Comparison of ENCODE assay signal across 8 mouse cellular contexts in genomic region chr3:88145952-88146351, GRCm38 (mm10). TPM values are rescaled to one million over a fixed set of nuclear protein-coding genes. Genes with fewer than 3 reads are reported as not detected.
DNase-seq lines count a peak whose midpoint lies in the region; ATAC-seq lines count a peak whose summit lies in the region.

No protein-coding gene starts in this region.

- H3K9me3 ChIP-seq in intestine, embryonic 16.5 days (ENCODE audit: control insufficient read depth, low read length) = no peaks in the 10 kb centered on the region
- no peaks in the 10 kb centered on the region for H3K9me3 ChIP-seq in midbrain, embryonic 15.5 days

- no peaks in the 10 kb centered on the region for H3K27me3 ChIP-seq in intestine, embryonic 16.5 days (replicated peaks; ENCODE audit: control insufficient read depth, insufficient read depth, low read length)
- H3K27me3 ChIP-seq in midbrain, embryonic 15.5 days (replicated peaks) = peaks cover 2% of the 10 kb centered on the region

- peaks cover 79% of the 10 kb centered on the region for H3K4me1 ChIP-seq in intestine, embryonic 16.5 days (ENCODE audit: control insufficient read depth, insufficient read depth, low read length)
- H3K4me1 ChIP-seq in midbrain, embryonic 15.5 days = peaks cover 85% of the 10 kb centered on the region

- H3K27ac ChIP-seq in intestine, embryonic 16.5 days (ENCODE audit: low read length) = 0 out of 2 replicates have a peak overlapping the region, but pooled peaks have one; percentile 16
- no peak overlapping the region for H3K27ac ChIP-seq in midbrain, embryonic 15.5 days

- no peak overlapping the region for H3K4me3 ChIP-seq in intestine, embryonic 16.5 days (ENCODE audit: low read length)
- H3K4me3 ChIP-seq in midbrain, embryonic 15.5 days = no peak overlapping the region

- ATAC-seq in intestine, embryonic 16.5 days = no peak
- ATAC-seq in midbrain, embryonic 15.5 days (replicated peaks) = no peak

- peak overlapping the region; percentile 79 for H3K4me2 ChIP-seq in intestine, embryonic 16.5 days (ENCODE audit: low read depth, low read length)
- peak overlapping the region; percentile 92; the same call in 1 of the 2 replicates for H3K4me2 ChIP-seq in midbrain, embryonic 15.5 days

- peak; percentile 67 for DNase-seq in cerebellum, adult 9-11 months
- no peak for DNase-seq in cerebellum, postnatal 25 days
- DNase-seq in B cell, adult 2 months = peak; percentile 15 to 25
- DNase-seq in fibroblast of lung, adult 2 months (ENCODE audit: low read depth) = peak; percentile 66
- DNase-seq in urinary bladder, postnatal 10 days (ENCODE audit: low spot score) = no peak
- no peak for DNase-seq in urinary bladder, postnatal 4 days (ENCODE audit: low spot score in 2 of 2)

- 47% methylated on average over 5 of the region's 5 CpGs for WGBS in intestine, embryonic 16.5 days
- WGBS in midbrain, embryonic 15.5 days = 79% methylated on average over 5 of the region's 5 CpGs

- H3K9ac ChIP-seq in intestine, embryonic 16.5 days (ENCODE audit: low read depth, low read length) = peak overlapping the region; percentile 93
- no peak overlapping the region for H3K9ac ChIP-seq in midbrain, embryonic 15.5 days

- H3K36me3 ChIP-seq in intestine, embryonic 16.5 days (ENCODE audit: control insufficient read depth, insufficient read depth, low read length) = no peaks in the 10 kb centered on the region
- H3K36me3 ChIP-seq in midbrain, embryonic 15.5 days (replicated peaks) = no peaks in the 10 kb centered on the region

RNA-seq across cellular contexts. Expression of gene Mef2d, which starts 3.8 kb away (rescaled TPM):
- 13.7 and 23.2 TPM in 2 replicates for polyA plus RNA-seq in intestine, embryonic 16.5 days (2015; fragmentation: Nextera tagmentation; extraction: Ambion mirVana)
- 23.2 and 25.3 TPM in 2 replicates for polyA plus RNA-seq in midbrain, embryonic 15.5 days (2015; fragmentation: Nextera tagmentation; extraction: Ambion mirVana)

Comparison
In these comparisons a context has a peak if more than half of its experiments do, and no peak if none do; other contexts are left out.
1. DNase-seq: peak in cerebellum, adult 9-11 months (single experiment), B cell, adult 2 months (2 of 2) and fibroblast of lung, adult 2 months (single experiment); none in cerebellum, postnatal 25 days (0 of 2), urinary bladder, postnatal 10 days (single experiment) and urinary bladder, postnatal 4 days (0 of 2).